Mouse (Mus musculus): ENCODE measurements at regions not wholly inside any gene's neighbourhood (a gene's known extent, or its start where the extent isn't known, plus 50 kb on each side); places are given as distances from the start of the nearest gene placed in this dataset.

DNA sequence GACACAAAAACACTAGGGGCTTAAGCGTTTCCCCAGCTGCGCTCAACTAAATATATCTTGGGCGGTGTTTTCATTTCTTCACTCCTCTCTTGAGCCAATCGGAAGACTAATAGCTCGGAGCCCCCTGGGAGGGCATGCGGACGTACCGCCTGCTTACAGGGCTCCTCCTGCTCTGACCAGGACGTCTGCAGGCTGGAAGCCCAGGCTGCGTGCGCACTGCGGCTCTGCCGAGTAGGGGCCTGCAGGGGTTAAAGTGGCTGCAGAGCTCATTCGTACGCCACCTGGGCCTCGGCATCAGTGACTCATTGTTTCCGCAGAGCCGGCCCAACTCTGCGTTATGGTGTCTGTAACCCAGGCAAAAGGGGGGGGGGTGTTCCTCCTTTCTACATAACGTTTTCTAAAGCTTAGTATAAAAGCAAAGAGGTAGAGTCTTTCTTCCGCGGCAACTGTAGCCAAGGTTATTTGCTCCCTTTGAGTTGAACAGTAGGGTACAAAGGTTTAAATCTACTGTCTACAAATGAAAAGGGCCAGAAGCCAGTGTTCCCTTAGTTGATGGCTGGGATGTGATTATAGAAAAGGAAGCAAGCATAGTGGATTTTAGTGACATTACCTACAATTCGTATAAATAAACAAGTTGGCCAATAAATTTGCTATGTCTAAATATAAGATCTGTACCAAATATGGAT lies 53.7 kb upstream of the Chd2 start:
- in situ Hi-C loops (cut with MseI, MboI) = no loop called here

GRCm38 (mm10) chr7:73594492-73595139 lies 53.0 kb upstream of the Chd2 start:
- in situ Hi-C loops (cut with MseI, MboI) = no loop called here

GRCm38 (mm10) chr7:73593645-73594385 lies 52.2 kb upstream of the Chd2 start:
- in situ Hi-C loops (cut with MseI, MboI) = no loop called here

- in situ Hi-C loops (cut with MseI, MboI) = no loop called here
Observed at GRCm38 (mm10) chr7:73592857-73593256, 51.2 kb upstream of the Chd2 start.
